Mouse (Mus musculus): Measurements from ENCODE around the gene Atxn7l1. TPM values are rescaled to one million over a fixed set of nuclear protein-coding genes. Genes with fewer than 3 reads are reported as not detected.
A peak's percentile ranks its signal among the peaks of the same experiment; 100 is the strongest.

Atxn7l1 gene
- polyA plus RNA-seq, 1 experiment from 2014 or later = 23.9 TPM

- no peak overlapping the region for H3K4me3 ChIP-seq (replicated peaks; ENCODE audit: low read depth, low read length)
- H3K4me1 ChIP-seq (ENCODE audit: control insufficient read depth, insufficient read depth, low read length) = 0 out of 2 replicates have a peak, but pooled peaks cover 4% of the 10 kb centered on the region
- H3K9ac ChIP-seq (replicated peaks; ENCODE audit: low read length) = no peak overlapping the region
- ATAC-seq (ENCODE audit: low FRiP score, low TSS enrichment) (no peak), DNase-seq (no peak)
- 0 out of 2 replicates have a peak, but pooled peaks cover 4% of the 10 kb centered on the region for H3K9me3 ChIP-seq (ENCODE audit: control insufficient read depth, low read length)
- no peak overlapping the region for H3K27ac ChIP-seq (replicated peaks; ENCODE audit: low read depth, low read length)
- no peaks in the 10 kb centered on the region for H3K27me3 ChIP-seq (ENCODE audit: control insufficient read depth, insufficient read depth, low read length)
- H3K4me2 ChIP-seq (ENCODE audit: low read length) = no peak overlapping the region
- WGBS = 96% methylated on average over 5 of the region's 5 CpGs
- no peaks in the 10 kb centered on the region for H3K36me3 ChIP-seq (ENCODE audit: control insufficient read depth, insufficient read depth, low read length)
Measured at GRCm38 (mm10) chr12:33237108-33237507, 89.6 kb downstream of the Atxn7l1 start.

DNA sequence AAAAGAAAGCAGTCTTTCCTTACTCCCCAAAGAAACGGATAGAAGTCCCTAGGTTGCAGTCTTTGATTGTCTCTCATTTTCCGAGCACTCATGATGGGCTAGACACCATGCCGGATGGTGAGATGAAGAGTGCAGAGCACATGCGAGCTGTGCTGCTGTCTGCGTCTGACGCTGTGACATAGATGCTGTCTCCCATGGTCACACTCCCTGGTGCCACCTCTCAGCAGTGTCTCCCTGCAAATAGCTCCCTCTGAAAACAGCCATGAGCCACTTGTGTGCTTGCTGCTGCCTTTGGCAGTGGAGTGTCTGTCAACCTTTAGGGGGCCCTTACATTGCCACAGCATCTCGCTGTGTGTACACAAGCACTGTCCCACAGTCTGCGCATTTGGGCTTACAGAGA lies 95.2 kb downstream of the Atxn7l1 start:
- Histone ChIP-seq H3K4me1 (ENCODE audit: control insufficient read depth, insufficient read depth, low read length) (peaks cover 27% of the 10 kb centered on the region), H3K9me3 (ENCODE audit: control insufficient read depth, low read length) (0 out of 2 replicates have a peak, but pooled peaks cover 4% of the 10 kb centered on the region), H3K27me3 (ENCODE audit: control insufficient read depth, insufficient read depth, low read length) (no peaks in the 10 kb centered on the region), H3K36me3 (ENCODE audit: control insufficient read depth, insufficient read depth, low read length) (no peaks in the 10 kb centered on the region), H3K27ac (replicated peaks; ENCODE audit: low read depth, low read length) (peak overlapping the region; percentile 50), H3K9ac (replicated peaks; ENCODE audit: low read length) (no peak overlapping the region), H3K4me3 (replicated peaks; ENCODE audit: low read depth, low read length) (no peak overlapping the region), H3K4me2 (ENCODE audit: low read length) (no peak overlapping the region)
- ATAC-seq (ENCODE audit: low FRiP score, low TSS enrichment) (no peak), DNase-seq (no peak)
- WGBS = 78% methylated on average over 8 of the region's 8 CpGs

- Histone ChIP-seq H3K27ac (replicated peaks; ENCODE audit: low read depth, low read length) (peak overlapping the region; percentile 62), H3K4me2 (ENCODE audit: low read length) (no peak overlapping the region), H3K9me3 (ENCODE audit: control insufficient read depth, low read length) (0 out of 2 replicates have a peak, but pooled peaks cover 4% of the 10 kb centered on the region), H3K27me3 (ENCODE audit: control insufficient read depth, insufficient read depth, low read length) (no peaks in the 10 kb centered on the region), H3K4me1 (ENCODE audit: control insufficient read depth, insufficient read depth, low read length) (peaks cover 27% of the 10 kb centered on the region), H3K36me3 (ENCODE audit: control insufficient read depth, insufficient read depth, low read length) (no peaks in the 10 kb centered on the region), H3K9ac (replicated peaks; ENCODE audit: low read length) (no peak overlapping the region), H3K4me3 (replicated peaks; ENCODE audit: low read depth, low read length) (no peak overlapping the region)
- ATAC-seq (ENCODE audit: low FRiP score, low TSS enrichment) = no peak
- DNase-seq = peak; percentile 46
- 49% methylated on average over 15 of the region's 15 CpGs for WGBS
Measured at GRCm38 (mm10) chr12:33244132-33244875, 96.8 kb downstream of the Atxn7l1 start.

- no peak overlapping the region for H3K27ac ChIP-seq (replicated peaks; ENCODE audit: low read depth, low read length)
- H3K27me3 ChIP-seq (ENCODE audit: control insufficient read depth, insufficient read depth, low read length) = no peaks in the 10 kb centered on the region
- H3K4me3 ChIP-seq (replicated peaks; ENCODE audit: low read depth, low read length) = no peak overlapping the region
- 0 out of 2 replicates have a peak, but pooled peaks cover 4% of the 10 kb centered on the region for H3K9me3 ChIP-seq (ENCODE audit: control insufficient read depth, low read length)
- no peak overlapping the region for H3K4me2 ChIP-seq (ENCODE audit: low read length)
- no peak for DNase-seq
- no peak for ATAC-seq (ENCODE audit: low FRiP score, low TSS enrichment)
- peaks cover 6% of the 10 kb centered on the region; the same call in 1 of the 2 replicates for H3K36me3 ChIP-seq (ENCODE audit: control insufficient read depth, insufficient read depth, low read length)
- H3K9ac ChIP-seq (replicated peaks; ENCODE audit: low read length) = no peak overlapping the region
- H3K4me1 ChIP-seq (ENCODE audit: control insufficient read depth, insufficient read depth, low read length) = peaks cover 27% of the 10 kb centered on the region
- WGBS = 83% methylated on average over 4 of the region's 4 CpGs
Measured at GRCm38 (mm10) chr12:33245455-33245854, 98.0 kb downstream of the Atxn7l1 start.

DNA sequence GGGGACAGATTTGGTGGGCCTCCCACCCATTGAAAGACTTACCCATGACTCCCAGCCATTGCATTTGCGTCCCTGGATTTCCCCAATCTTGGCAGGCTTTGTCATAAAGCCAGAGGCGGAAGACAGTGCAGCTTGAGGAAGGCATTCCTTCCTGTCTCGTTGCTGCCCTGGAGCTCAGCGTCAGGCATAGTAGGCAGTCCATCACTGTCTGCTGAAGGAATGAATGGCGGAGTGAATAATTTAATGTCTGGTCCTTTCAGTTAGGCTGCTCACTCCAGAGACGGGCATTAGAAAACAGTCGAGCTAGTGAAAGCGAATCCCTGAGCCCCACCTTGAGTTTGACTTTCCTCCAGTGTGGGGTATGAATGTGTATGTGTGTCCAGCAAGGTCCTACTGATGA lies 99.4 kb downstream of the Atxn7l1 start:
- H3K27ac ChIP-seq (replicated peaks; ENCODE audit: low read depth, low read length) = no peak overlapping the region
- no peaks in the 10 kb centered on the region for H3K9me3 ChIP-seq (ENCODE audit: control insufficient read depth, low read length)
- 39% methylated on average over 8 of the region's 8 CpGs for WGBS
- ATAC-seq (ENCODE audit: low FRiP score, low TSS enrichment) (no peak), DNase-seq (no peak)
- no peak overlapping the region for H3K4me2 ChIP-seq (ENCODE audit: low read length)
- H3K27me3 ChIP-seq (ENCODE audit: control insufficient read depth, insufficient read depth, low read length) = no peaks in the 10 kb centered on the region
- H3K4me1 ChIP-seq (ENCODE audit: control insufficient read depth, insufficient read depth, low read length) = peaks cover 27% of the 10 kb centered on the region
- no peak overlapping the region for H3K9ac ChIP-seq (replicated peaks; ENCODE audit: low read length)
- no peak overlapping the region for H3K4me3 ChIP-seq (replicated peaks; ENCODE audit: low read depth, low read length)
- peaks cover 6% of the 10 kb centered on the region; the same call in 1 of the 2 replicates for H3K36me3 ChIP-seq (ENCODE audit: control insufficient read depth, insufficient read depth, low read length)

DNA sequence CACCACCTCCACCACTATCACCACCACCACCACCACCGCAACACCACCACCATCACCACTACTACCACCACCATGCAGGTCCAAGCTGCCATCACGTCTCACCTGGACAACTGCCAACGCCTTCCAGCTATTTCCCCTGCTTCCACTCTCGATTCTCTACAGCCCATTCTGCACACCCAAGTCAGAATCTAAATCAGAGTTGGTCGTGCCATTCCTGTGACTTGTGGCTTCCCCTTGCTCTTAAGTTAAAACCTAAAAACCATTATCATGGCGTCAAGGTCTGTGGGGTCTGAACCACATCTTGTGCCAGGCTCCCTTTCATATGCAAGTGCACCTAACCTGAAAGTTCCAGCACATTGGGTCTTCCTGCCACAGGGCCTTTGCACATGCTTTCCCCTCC lies 102.7 kb downstream of the Atxn7l1 start:
- Histone ChIP-seq H3K36me3 (ENCODE audit: control insufficient read depth, insufficient read depth, low read length) (peaks cover 6% of the 10 kb centered on the region; the same call in 1 of the 2 replicates), H3K9me3 (ENCODE audit: control insufficient read depth, low read length) (no peaks in the 10 kb centered on the region), H3K4me2 (ENCODE audit: low read length) (no peak overlapping the region), H3K4me1 (ENCODE audit: control insufficient read depth, insufficient read depth, low read length) (peaks cover 29% of the 10 kb centered on the region), H3K4me3 (replicated peaks; ENCODE audit: low read depth, low read length) (no peak overlapping the region), H3K27ac (replicated peaks; ENCODE audit: low read depth, low read length) (no peak overlapping the region), H3K9ac (replicated peaks; ENCODE audit: low read length) (no peak overlapping the region), H3K27me3 (ENCODE audit: control insufficient read depth, insufficient read depth, low read length) (no peaks in the 10 kb centered on the region)
- no peak for DNase-seq
- ATAC-seq (ENCODE audit: low FRiP score, low TSS enrichment) = no peak
- WGBS = 94% methylated on average over 6 of the region's 6 CpGs

- Histone ChIP-seq H3K36me3 (ENCODE audit: control insufficient read depth, insufficient read depth, low read length) (peaks cover 6% of the 10 kb centered on the region; the same call in 1 of the 2 replicates), H3K4me3 (replicated peaks; ENCODE audit: low read depth, low read length) (no peak overlapping the region), H3K27ac (replicated peaks; ENCODE audit: low read depth, low read length) (no peak overlapping the region), H3K9me3 (ENCODE audit: control insufficient read depth, low read length) (no peaks in the 10 kb centered on the region), H3K9ac (replicated peaks; ENCODE audit: low read length) (no peak overlapping the region), H3K4me1 (ENCODE audit: control insufficient read depth, insufficient read depth, low read length) (peaks cover 23% of the 10 kb centered on the region; the same call in 1 of the 2 replicates), H3K4me2 (ENCODE audit: low read length) (no peak overlapping the region), H3K27me3 (ENCODE audit: control insufficient read depth, insufficient read depth, low read length) (no peaks in the 10 kb centered on the region)
- ATAC-seq (ENCODE audit: low FRiP score, low TSS enrichment) (no peak), DNase-seq (peak; percentile 41)
- 45% methylated on average over 8 of the region's 8 CpGs for WGBS
Measured at GRCm38 (mm10) chr12:33251399-33251798, 103.9 kb downstream of the Atxn7l1 start.

DNA sequence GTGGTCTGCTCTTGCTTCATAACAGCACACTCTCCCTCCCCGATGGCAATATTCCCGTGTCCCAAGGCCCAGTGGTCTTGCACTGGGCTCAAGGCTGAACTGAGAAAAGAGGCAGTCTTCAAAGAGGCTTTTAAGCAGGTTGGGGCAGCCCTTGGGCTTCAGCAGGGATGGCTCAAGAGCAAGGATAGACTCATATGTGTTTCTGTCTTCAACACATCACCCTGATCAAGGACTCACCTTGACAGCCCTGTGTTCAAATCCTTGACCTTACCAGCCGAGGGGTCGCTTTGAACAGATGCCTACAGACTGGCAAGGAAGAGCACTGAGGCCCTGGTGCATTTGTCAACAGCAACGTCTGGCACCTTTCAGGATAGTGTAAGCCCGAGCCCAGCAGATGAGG lies 105.1 kb downstream of the Atxn7l1 start:
- no peak for ATAC-seq (ENCODE audit: low FRiP score, low TSS enrichment)
- Histone ChIP-seq H3K9me3 (ENCODE audit: control insufficient read depth, low read length) (no peaks in the 10 kb centered on the region), H3K36me3 (ENCODE audit: control insufficient read depth, insufficient read depth, low read length) (peaks cover 6% of the 10 kb centered on the region; the same call in 1 of the 2 replicates), H3K4me1 (ENCODE audit: control insufficient read depth, insufficient read depth, low read length) (peaks cover 17% of the 10 kb centered on the region; the same call in 1 of the 2 replicates), H3K4me3 (replicated peaks; ENCODE audit: low read depth, low read length) (no peak overlapping the region), H3K27me3 (ENCODE audit: control insufficient read depth, insufficient read depth, low read length) (no peaks in the 10 kb centered on the region), H3K27ac (replicated peaks; ENCODE audit: low read depth, low read length) (peak overlapping the region; percentile 43), H3K4me2 (ENCODE audit: low read length) (no peak overlapping the region), H3K9ac (replicated peaks; ENCODE audit: low read length) (no peak overlapping the region)
- DNase-seq = no peak
- WGBS = 82% methylated on average over 6 of the region's 6 CpGs

DNA sequence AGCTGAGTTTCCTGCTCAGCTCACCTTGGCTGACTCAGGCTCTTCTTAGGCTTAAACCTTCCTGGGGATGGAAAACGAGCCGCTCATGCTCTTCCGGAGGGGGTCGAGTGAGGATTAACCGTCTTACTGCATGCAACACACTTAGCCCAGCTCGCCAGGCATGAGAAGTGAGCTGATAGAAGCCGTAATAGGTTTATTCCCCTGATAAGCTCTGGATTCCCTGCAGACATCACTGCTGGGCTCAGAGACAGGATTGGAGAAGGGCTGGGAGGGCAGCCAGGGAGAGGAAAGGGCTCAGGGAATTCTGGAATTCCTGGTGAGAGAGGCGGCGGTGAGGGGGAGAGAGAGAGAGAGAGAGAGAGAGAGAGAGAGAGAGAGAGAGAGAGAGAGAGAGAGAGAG lies 105.7 kb downstream of the Atxn7l1 start:
- Histone ChIP-seq H3K4me3 (replicated peaks; ENCODE audit: low read depth, low read length) (no peak overlapping the region), H3K27me3 (ENCODE audit: control insufficient read depth, insufficient read depth, low read length) (no peaks in the 10 kb centered on the region), H3K9ac (replicated peaks; ENCODE audit: low read length) (no peak overlapping the region), H3K4me1 (ENCODE audit: control insufficient read depth, insufficient read depth, low read length) (peaks cover 17% of the 10 kb centered on the region; the same call in 1 of the 2 replicates), H3K4me2 (ENCODE audit: low read length) (no peak overlapping the region), H3K9me3 (ENCODE audit: control insufficient read depth, low read length) (no peaks in the 10 kb centered on the region), H3K36me3 (ENCODE audit: control insufficient read depth, insufficient read depth, low read length) (peaks cover 6% of the 10 kb centered on the region; the same call in 1 of the 2 replicates), H3K27ac (replicated peaks; ENCODE audit: low read depth, low read length) (peak overlapping the region; percentile 43)
- 23% methylated on average over 9 of the region's 9 CpGs for WGBS
- DNase-seq = peak; percentile 68
- ATAC-seq (ENCODE audit: low FRiP score, low TSS enrichment) = peak; percentile 33; the same call in 1 of the 2 replicates
